Mouse (Mus musculus): ENCODE data around the gene Lypd3. TPM values are rescaled to one million over a fixed set of nuclear protein-coding genes. Genes with fewer than 3 reads are reported as not detected.

The Lypd3 gene
- polyA plus RNA-seq, 1 experiment from 2014 or later: 2.0 TPM

DNA sequence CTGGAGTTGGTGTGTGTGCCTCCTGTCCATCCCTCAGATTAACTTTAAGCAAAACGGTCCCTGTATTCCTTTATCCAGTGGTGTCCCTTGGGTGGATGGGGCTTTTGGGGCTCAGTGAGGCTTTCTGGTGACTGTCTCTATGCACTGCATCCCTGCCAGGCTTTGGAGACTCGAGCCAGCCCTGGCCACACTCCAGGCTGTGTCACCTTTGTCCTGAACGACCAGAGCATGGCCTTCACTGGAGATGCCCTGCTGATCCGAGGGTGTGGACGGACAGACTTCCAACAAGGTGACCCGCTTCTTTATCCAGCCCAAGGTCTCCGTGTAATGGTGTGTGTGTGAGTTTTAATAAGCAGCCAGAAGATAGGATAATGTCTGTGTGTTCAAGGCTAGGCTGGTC is 30.3 kb upstream of the Lypd3 start:
- DNase-seq (ENCODE audit: low spot score): no peak
- H3K9me3 ChIP-seq (replicated peaks; ENCODE audit: control insufficient read depth, low read length): no peaks in the 10 kb centered on the region
- peaks cover 9% of the 10 kb centered on the region; the same call in 1 of the 2 replicates for H3K4me1 ChIP-seq (ENCODE audit: control insufficient read depth, insufficient read depth, low read length)
- no peak overlapping the region for H3K27ac ChIP-seq (replicated peaks; ENCODE audit: low read depth, low read length)
- no peak overlapping the region for H3K4me2 ChIP-seq (ENCODE audit: low read depth, low read length)
- no peak overlapping the region for H3K9ac ChIP-seq (replicated peaks; ENCODE audit: low read length)
- peaks cover 14% of the 10 kb centered on the region for H3K27me3 ChIP-seq (ENCODE audit: control insufficient read depth, insufficient read depth, low read length)
- no peak for ATAC-seq (replicated peaks; ENCODE audit: insufficient number of reproducible peaks, low FRiP score, low TSS enrichment, low read depth)
- H3K4me3 ChIP-seq (ENCODE audit: low read depth, low read length): no peak overlapping the region
- no peaks in the 10 kb centered on the region for H3K36me3 ChIP-seq (replicated peaks; ENCODE audit: control insufficient read depth, insufficient read depth, low read depth, low read length)
- WGBS: 71% methylated on average over 7 of the region's 7 CpGs

DNA sequence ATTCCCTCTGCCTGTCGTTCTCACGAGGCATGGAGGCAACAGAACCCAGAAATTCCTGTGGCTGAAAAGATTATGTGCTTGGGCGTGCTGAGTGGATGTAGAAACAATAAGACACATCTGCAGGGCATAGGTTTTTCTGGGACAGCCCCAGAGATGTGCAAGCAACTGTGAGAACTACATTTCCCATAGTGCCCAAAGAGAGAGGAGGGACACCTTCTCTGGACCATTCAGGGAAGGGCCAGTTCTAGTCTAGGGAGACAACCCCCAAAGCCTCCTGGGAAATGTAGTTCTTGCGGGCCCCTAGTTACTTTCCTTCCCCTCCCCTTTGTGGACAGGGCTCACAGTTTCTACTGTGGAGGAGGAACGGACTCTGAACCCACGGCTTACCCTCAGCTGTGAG is 28.3 kb upstream of the Lypd3 start:
- H3K4me2 ChIP-seq (ENCODE audit: low read depth, low read length): no peak overlapping the region
- DNase-seq (ENCODE audit: low spot score) (peak; percentile 65), ATAC-seq (replicated peaks; ENCODE audit: insufficient number of reproducible peaks, low FRiP score, low TSS enrichment, low read depth) (peak; percentile 62; the same call in 1 of the 2 replicates)
- H3K4me3 ChIP-seq (ENCODE audit: low read depth, low read length): no peak overlapping the region
- H3K27me3 ChIP-seq (ENCODE audit: control insufficient read depth, insufficient read depth, low read length): peaks cover 32% of the 10 kb centered on the region
- H3K36me3 ChIP-seq (replicated peaks; ENCODE audit: control insufficient read depth, insufficient read depth, low read depth, low read length): no peaks in the 10 kb centered on the region
- H3K4me1 ChIP-seq (ENCODE audit: control insufficient read depth, insufficient read depth, low read length): peaks cover 9% of the 10 kb centered on the region; the same call in 1 of the 2 replicates
- no peak overlapping the region for H3K9ac ChIP-seq (replicated peaks; ENCODE audit: low read length)
- 45% methylated on average over 6 of the region's 6 CpGs for WGBS
- no peak overlapping the region for H3K27ac ChIP-seq (replicated peaks; ENCODE audit: low read depth, low read length)
- H3K9me3 ChIP-seq (replicated peaks; ENCODE audit: control insufficient read depth, low read length): no peaks in the 10 kb centered on the region

DNA sequence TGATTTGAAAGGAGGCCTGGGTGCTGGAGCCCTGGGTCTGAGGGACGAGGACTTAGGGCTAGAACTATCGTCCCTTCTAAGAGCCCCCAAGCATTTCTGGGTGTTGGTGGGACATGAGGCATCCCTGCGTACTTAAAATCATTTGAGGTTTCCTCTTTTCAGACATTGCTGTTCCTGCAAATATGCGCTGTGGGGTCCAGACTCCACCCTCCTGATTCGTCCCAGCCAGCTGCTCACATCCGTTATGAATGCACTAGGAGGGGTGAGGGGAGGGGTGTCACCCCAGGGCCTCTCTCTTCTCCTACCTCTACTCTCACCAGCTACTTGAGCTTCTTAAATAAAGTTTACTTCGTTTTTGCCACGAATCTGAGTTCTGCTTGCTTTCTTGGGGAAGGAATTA is 27.8 kb upstream of the Lypd3 start:
- Histone ChIP-seq H3K27me3 (ENCODE audit: control insufficient read depth, insufficient read depth, low read length) (peaks cover 37% of the 10 kb centered on the region), H3K4me1 (ENCODE audit: control insufficient read depth, insufficient read depth, low read length) (peaks cover 9% of the 10 kb centered on the region; the same call in 1 of the 2 replicates), H3K9me3 (replicated peaks; ENCODE audit: control insufficient read depth, low read length) (no peaks in the 10 kb centered on the region), H3K4me2 (ENCODE audit: low read depth, low read length) (no peak overlapping the region), H3K27ac (replicated peaks; ENCODE audit: low read depth, low read length) (no peak overlapping the region), H3K4me3 (ENCODE audit: low read depth, low read length) (no peak overlapping the region), H3K9ac (replicated peaks; ENCODE audit: low read length) (no peak overlapping the region), H3K36me3 (replicated peaks; ENCODE audit: control insufficient read depth, insufficient read depth, low read depth, low read length) (no peaks in the 10 kb centered on the region)
- DNase-seq (ENCODE audit: low spot score): no peak
- ATAC-seq (replicated peaks; ENCODE audit: insufficient number of reproducible peaks, low FRiP score, low TSS enrichment, low read depth): no peak
- 71% methylated on average over 8 of the region's 8 CpGs for WGBS

DNA sequence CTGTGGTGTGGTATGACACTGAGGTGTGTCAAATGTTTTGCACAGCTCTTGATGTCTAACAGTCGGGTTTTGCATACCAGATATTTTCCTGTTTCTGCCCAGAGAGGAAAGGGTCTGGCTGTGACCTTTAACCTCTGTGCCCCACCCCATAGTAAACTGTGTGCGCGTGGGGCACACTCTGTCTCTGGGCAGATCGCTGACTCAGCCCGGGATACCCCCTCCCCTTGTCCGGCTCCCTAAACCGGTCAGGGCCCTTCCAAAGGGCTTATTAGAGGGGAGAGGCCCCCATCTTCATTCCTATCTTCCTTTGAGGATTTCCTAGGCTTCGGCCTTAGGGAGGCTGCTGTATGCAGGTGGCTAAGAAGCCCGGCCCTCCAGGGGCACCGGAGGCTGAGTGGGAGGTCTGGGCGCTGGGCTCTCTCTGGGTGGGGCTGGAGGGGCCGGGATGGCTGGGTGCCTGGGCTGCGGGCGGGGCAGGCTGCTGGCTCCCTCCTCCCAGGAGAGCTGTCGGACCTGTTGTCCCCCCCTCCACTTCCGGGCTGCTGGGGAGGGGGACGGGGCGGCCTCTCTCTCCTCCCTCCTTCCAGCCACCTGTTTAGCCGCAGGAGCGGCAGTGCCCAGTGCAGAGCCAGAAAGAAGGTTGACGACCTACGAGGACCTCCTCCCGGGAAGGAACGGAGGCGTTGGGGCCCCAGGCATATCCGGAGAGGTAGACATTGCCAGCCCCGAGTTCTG is 26.0 kb upstream of the Lypd3 start, which contains the start of gene Phldb3:
Gene Phldb3, plus strand, starts transcription at position 620 of the 735 bp plus-strand sequence.
- no peaks in the 10 kb centered on the region for H3K36me3 ChIP-seq (replicated peaks; ENCODE audit: control insufficient read depth, insufficient read depth, low read depth, low read length)
- H3K4me1 ChIP-seq (ENCODE audit: control insufficient read depth, insufficient read depth, low read length): peaks cover 9% of the 10 kb centered on the region; the same call in 1 of the 2 replicates
- H3K4me3 ChIP-seq (ENCODE audit: low read depth, low read length): peak within 1 kb of the TSS; percentile 21
- WGBS: 2% methylated on average over 23 of the region's 27 CpGs
- no peak within 1 kb of the TSS; the same call in 1 of the 2 replicates for H3K9ac ChIP-seq (replicated peaks; ENCODE audit: low read length)
- peak; percentile 51; the same call in 1 of the 2 replicates for ATAC-seq (replicated peaks; ENCODE audit: insufficient number of reproducible peaks, low FRiP score, low TSS enrichment, low read depth)
- H3K27ac ChIP-seq (replicated peaks; ENCODE audit: low read depth, low read length): no peak within 1 kb of the TSS
- H3K9me3 ChIP-seq (replicated peaks; ENCODE audit: control insufficient read depth, low read length): no peaks in the 10 kb centered on the region
- H3K27me3 ChIP-seq (ENCODE audit: control insufficient read depth, insufficient read depth, low read length): peaks cover 40% of the 10 kb centered on the region
- no peak for DNase-seq (ENCODE audit: low spot score)
- peak within 1 kb of the TSS; percentile 55 for H3K4me2 ChIP-seq (ENCODE audit: low read depth, low read length)

DNA sequence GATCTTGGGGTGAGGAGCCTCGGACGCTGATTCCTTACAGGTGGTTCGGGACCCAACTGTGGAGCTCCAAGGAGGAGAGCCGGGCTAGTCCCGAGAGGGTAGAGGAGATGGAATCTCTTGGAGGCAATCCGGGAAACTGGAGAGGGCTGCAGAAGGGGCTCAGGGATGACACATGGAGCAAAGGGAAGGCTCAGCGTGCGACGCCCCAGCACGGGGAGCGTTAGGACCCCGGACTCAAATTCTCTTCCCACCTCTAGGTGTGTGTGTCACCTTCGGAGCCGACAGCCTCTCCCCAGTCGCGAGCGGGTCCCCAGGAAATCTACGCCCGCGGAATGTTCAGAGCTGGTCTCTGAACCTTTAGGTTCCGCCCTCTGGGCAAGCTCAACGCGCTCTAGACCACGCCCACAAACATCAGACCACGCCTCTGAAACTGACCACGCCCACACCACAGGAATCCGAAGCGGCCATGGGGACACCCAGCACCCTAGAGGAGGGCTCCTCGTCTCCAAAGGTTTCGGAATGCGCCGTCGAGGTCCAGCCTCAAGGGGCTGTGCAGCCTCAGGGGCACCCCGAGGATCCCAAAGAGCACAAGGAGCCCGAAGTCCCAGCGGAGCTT is 25.4 kb upstream of the Lypd3 start:
- no peaks in the 10 kb centered on the region for H3K9me3 ChIP-seq (replicated peaks; ENCODE audit: control insufficient read depth, low read length)
- WGBS: under 1% methylated on average over 36 of the region's 36 CpGs
- peak overlapping the region; percentile 21 for H3K4me3 ChIP-seq (ENCODE audit: low read depth, low read length)
- peak; percentile 27; the same call in 1 of the 2 replicates for ATAC-seq (replicated peaks; ENCODE audit: insufficient number of reproducible peaks, low FRiP score, low TSS enrichment, low read depth)
- H3K36me3 ChIP-seq (replicated peaks; ENCODE audit: control insufficient read depth, insufficient read depth, low read depth, low read length): no peaks in the 10 kb centered on the region
- peaks cover 9% of the 10 kb centered on the region; the same call in 1 of the 2 replicates for H3K4me1 ChIP-seq (ENCODE audit: control insufficient read depth, insufficient read depth, low read length)
- DNase-seq (ENCODE audit: low spot score): peak; percentile 79
- no peak overlapping the region; the same call in 1 of the 2 replicates for H3K9ac ChIP-seq (replicated peaks; ENCODE audit: low read length)
- no peak overlapping the region for H3K27ac ChIP-seq (replicated peaks; ENCODE audit: low read depth, low read length)
- peaks cover 40% of the 10 kb centered on the region for H3K27me3 ChIP-seq (ENCODE audit: control insufficient read depth, insufficient read depth, low read length)
- peak overlapping the region; percentile 55 for H3K4me2 ChIP-seq (ENCODE audit: low read depth, low read length)

DNA sequence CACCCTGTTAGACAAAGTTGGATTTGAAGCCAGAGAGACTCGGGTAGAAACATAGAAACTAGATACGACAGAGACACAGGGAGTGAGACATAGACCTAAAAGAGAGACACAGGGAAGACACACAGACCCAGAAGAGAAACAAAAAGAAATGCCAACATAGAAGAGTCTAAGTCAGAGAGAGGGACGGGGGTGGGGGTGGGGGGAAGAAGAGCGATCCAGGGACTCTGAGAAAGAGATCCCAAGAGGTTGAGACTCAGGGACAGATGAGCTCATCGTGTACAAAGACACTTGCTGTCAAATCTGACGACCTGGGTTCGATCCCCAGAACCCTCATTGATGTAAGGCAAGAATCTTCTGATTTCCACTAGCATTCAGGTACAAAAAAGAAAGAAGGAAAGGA is 24.6 kb upstream of the Lypd3 start:
- 14% methylated on average over 7 of the region's 7 CpGs for WGBS
- no peaks in the 10 kb centered on the region for H3K9me3 ChIP-seq (replicated peaks; ENCODE audit: control insufficient read depth, low read length)
- H3K27me3 ChIP-seq (ENCODE audit: control insufficient read depth, insufficient read depth, low read length): peaks cover 40% of the 10 kb centered on the region
- no peaks in the 10 kb centered on the region for H3K36me3 ChIP-seq (replicated peaks; ENCODE audit: control insufficient read depth, insufficient read depth, low read depth, low read length)
- no peak overlapping the region for H3K9ac ChIP-seq (replicated peaks; ENCODE audit: low read length)
- no peak overlapping the region for H3K27ac ChIP-seq (replicated peaks; ENCODE audit: low read depth, low read length)
- no peak for ATAC-seq (replicated peaks; ENCODE audit: insufficient number of reproducible peaks, low FRiP score, low TSS enrichment, low read depth)
- peak overlapping the region; percentile 55; the same call in 1 of the 2 replicates for H3K4me2 ChIP-seq (ENCODE audit: low read depth, low read length)
- H3K4me1 ChIP-seq (ENCODE audit: control insufficient read depth, insufficient read depth, low read length): peaks cover 9% of the 10 kb centered on the region; the same call in 1 of the 2 replicates
- peak overlapping the region; percentile 21 for H3K4me3 ChIP-seq (ENCODE audit: low read depth, low read length)
- no peak for DNase-seq (ENCODE audit: low spot score)

DNA sequence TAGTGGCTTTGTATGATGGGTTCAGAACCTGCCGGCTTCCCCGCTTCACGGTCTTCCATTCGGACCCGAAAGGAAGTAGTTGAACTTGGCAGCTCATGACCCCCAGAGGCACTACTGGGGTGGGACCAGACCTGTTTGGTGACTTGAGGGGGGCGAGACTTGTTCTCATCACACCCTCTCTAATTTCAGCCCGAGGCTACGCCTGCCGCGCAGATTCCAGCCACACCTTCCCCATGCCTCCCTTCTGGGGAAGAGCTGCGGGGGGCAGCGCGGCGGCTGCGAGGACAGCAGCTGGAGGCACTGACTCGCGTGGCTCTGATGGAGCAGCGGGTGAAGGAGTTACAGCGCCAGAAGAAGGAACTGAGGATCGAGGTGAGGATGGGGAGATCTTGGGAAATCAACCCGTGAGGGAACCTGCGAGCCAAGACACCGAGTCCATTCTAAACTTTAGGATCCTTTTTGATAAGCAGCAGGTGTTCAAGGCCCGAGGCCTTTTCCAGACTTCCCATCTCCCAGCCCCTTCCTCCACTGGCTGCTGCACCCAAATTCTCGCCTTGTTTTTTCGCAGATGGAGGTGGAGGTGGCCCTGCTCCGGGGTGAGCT is 23.9 kb upstream of the Lypd3 start:
- DNase-seq (ENCODE audit: low spot score) (peak; percentile 24), ATAC-seq (replicated peaks; ENCODE audit: insufficient number of reproducible peaks, low FRiP score, low TSS enrichment, low read depth) (no peak)
- Histone ChIP-seq H3K36me3 (replicated peaks; ENCODE audit: control insufficient read depth, insufficient read depth, low read depth, low read length) (no peaks in the 10 kb centered on the region), H3K27me3 (ENCODE audit: control insufficient read depth, insufficient read depth, low read length) (peaks cover 40% of the 10 kb centered on the region), H3K4me1 (ENCODE audit: control insufficient read depth, insufficient read depth, low read length) (peaks cover 9% of the 10 kb centered on the region; the same call in 1 of the 2 replicates), H3K27ac (replicated peaks; ENCODE audit: low read depth, low read length) (no peak overlapping the region), H3K9me3 (replicated peaks; ENCODE audit: control insufficient read depth, low read length) (no peaks in the 10 kb centered on the region), H3K4me2 (ENCODE audit: low read depth, low read length) (peak overlapping the region; percentile 30), H3K4me3 (ENCODE audit: low read depth, low read length) (peak overlapping the region; percentile 21; the same call in 1 of the 2 replicates), H3K9ac (replicated peaks; ENCODE audit: low read length) (no peak overlapping the region)
- 2% methylated on average over 27 of the region's 27 CpGs for WGBS
